Mouse (Mus musculus) kidney, postnatal 4 days (tissue): ENCODE data around the gene Atp6v0a1.

Experiments used
- DNase-seq, 2 experiments: peaks; one replicate each; pipeline ENCODE4 v3.0.0; 2021; ENCODE audit warnings: mixed read lengths in 2 of 2

Gene Atp6v0a1

DNA sequence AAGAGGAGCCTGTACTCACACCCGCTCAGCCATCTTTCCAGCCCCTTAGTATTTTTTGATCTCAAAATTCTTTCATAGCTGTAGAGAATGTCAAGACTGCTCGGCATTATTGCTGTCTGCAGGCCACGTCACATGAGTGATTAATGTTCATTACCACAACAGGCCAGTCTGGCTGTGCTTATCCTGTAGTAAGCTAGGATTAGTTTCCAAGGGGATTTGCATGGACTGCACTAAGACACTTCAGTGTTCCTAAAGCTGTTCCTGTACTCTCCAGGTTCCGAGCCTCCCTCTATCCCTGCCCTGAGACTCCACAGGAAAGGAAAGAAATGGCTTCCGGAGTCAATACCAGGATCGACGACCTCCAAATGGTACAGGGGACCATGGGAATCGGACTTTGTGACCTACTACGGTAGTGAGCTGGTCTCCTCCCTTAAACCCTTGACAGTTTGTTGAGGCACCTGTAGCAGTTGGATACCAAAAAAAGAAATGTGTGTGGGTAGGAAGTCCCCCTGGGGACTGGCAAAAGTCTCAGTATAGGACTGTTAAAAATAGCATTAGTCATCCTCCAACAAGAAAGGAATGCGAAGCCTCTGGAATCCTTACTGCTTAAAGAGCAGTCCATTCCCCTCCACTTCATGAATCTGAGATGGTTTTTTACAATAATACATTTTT lies 21.0 kb downstream of the Atp6v0a1 start:
- no peak for DNase-seq

DNA sequence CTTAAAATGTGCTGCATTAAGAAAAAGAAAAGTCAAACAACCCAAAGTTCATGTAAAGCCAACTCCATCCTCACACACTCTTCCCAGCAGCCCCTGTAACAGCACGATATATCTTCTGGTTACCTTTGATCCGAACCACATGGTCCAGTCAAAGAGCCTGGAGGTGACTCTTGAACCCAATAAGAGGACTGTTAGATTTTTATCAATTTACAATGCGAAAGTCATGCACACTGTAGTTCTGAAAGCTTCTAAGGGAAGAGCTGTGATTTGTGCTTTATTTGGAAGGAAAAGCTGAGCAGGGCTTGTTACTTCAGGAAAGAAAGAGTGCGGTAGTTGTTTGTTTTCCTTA lies 21.5 kb downstream of the Atp6v0a1 start:
- no peak for DNase-seq

DNA sequence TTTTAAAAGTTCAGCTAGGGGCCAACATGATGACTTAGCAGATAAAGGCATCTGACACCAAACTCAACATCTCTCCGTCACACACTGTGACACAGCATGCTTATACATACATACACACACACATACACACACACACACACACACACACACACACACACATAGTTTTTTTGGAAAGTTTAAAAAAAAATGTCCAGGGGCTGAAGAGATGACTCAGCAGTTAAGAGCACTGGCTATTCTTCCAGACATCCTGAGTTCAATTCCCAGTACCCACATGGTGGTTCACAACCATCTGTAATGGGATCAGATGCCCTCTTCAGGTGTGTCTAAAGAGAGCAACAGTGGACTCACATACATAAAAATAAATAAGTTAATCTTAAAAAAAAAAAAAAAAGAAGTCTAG lies 22.2 kb downstream of the Atp6v0a1 start:
- DNase-seq, result no peak

DNA sequence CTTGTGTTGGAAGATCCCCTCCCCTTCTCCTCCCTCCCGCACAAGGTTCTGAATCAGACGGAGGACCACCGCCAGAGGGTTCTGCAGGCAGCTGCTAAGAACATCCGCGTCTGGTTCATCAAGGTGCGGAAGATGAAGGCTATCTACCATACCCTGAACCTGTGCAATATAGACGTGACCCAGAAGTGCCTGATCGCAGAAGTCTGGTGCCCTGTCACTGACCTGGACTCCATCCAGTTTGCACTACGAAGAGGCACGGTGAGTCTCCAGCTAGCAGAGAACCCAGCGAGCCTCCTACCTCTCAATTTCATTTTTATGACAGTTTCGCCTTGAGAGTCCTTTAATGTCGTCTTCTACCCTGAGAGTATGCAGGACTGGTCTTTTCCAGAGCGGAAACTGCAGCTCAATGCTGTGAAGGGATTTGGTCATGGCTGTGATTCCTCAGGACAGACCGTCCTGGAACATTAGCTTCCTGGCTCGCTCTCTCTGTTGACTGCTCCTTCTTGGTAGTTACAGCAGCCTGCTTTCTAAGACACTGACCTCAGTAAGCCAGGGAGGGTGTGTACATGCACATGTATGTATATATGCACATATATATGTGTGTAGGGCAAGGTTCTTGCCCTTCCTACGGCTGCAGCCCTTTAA lies 24.7 kb downstream of the Atp6v0a1 start:
- DNase-seq, result no peak

DNA sequence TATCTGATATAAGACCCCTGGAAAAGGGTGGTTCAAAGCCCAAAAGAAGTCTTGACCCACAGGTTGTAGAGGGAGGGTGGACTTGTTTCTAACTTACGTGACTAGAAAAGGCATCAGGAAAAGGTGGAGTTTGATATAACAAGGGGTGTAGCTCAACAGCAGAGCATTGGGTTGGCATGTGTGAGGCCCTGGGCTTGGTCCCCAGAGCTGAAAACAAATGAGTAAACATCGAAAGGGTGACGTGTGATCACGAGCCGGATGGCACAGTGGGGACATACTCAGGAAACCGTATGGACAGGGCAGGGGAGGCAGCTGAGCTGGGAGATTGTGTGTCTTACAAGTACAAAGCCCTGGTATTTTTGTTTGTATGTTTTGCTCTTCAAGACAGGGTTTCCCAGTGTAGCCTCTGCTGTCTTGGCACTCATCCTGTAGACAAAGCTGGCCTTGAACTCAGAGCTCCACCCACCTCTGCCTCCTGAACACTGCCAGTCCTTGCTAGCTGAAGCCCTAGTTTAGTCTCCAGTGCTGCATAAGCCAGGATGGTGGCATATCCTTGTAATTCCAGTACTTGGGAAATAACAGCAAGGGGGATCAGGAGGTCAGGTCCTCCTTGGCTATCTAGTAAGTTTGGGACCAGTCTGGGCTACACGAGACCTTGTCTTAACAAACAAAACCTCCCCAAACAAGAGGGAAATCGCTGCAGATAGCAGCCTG lies 25.5 kb downstream of the Atp6v0a1 start:
- no peak for DNase-seq

DNA sequence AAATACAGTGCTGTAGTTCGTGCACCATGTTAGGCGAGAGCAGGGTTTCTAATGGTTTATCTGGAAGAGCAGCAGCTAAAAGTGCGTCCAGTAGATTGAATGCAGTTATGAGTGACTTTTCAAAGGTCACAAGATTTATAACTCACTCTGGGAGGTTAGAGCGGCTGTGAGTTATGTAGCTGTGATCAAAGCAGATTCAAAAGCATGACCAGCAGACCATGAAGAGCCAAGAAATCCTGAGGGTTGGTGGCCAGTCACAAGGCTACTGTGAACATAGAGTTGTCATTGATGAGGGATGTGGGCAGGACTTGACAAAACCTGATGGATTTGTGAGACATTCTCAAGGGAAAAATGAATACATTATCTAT lies 26.1 kb downstream of the Atp6v0a1 start:
- DNase-seq, result no peak

DNA sequence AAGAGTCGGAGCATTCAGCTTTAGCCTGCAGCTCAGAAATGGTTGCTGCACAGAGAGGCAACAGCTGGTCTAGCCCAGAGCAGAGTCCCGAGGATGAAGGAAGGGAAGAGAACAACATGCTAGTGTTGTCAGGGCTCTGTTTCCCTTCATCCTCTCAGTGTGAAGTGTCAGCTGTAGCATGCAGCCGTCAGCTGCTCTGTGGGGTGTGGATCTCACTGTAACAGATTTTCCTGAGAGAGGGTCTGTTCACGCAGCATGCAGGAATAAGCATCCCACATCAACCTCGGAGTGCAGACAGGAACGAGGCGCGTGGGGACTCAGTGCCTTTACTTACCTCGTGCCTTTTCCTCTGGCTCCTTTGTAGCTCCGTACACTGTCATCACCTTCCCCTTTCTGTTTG lies 28.5 kb downstream of the Atp6v0a1 start:
- DNase-seq, result no peak

DNA sequence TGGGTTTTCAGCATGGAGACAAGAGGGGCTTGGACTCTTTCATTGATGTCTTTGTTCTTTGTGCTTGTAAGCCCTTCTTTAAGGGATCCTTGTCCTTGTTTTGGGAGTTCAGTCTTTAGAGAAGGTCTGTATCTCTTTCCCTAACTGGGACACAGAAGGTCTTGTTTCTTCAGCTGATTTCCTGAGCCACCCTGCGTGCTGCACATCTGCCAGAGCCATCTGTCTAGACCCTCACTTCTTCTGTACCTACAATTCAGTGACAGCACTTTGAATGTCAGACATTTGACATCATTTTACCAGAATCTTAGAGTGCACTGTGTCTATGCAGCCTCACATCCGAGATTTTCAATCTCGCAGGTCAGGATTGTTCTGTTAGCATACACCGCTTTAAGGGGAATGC lies 36.6 kb downstream of the Atp6v0a1 start:
- no peak for DNase-seq

DNA sequence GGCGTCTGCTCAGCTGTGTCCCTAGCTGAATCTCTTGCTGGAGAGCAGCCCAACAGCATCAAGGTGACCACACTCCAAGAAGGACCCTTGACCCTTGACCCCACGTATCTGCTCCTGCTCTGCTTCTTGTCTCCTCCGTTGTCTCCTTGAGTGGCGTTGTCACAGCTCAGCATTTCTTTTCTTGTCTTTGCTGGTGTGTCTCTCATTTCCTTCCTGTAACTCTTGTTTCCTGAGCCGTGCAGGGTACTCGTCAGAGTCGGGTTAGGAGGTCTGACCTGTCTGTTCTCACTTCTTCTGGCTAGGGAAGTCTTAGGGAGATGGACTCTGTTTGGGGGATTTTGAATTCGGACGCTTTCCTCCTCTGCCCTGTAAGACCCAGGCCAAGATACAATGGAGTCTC lies 37.2 kb downstream of the Atp6v0a1 start:
- no peak for DNase-seq

DNA sequence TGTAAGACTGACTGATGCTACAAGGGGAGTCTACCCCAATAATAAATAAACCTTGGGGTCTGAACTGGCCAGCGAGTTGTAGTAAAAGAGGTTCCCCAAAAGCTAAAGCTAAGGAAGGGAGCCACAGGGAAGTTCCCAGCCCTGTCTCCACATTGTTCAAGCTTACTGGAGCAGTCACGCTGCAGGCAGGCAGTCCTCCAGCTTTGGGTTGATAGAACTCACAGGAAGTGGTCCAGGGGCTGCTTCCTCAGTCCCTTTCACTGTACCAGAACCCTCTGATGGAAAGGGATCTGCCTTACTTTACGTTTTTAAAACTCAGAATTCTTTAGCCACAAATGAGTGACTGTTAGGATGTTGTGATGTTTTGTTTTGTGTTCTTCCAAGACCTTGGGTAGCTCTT lies 38.2 kb downstream of the Atp6v0a1 start:
- DNase-seq, result no peak

DNA sequence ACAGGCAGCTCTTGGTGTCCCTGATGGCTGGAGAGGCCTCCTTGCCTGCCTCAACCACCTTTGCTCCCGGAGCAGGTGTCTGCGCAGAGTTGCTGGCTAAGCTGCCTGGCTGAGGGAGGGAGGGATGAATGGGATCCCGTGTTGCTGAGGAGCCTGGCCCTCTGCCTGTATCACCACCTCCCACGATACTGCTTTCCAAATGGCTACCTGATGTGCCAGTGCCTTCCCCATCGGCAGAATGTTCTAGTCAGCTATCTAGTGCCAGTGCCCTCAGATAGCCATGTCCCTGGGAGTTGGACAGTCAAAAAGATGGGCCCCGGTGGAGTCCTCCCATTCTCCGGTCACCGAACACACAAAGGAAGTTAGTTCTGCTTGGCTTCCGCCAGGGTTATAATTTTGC lies 41.1 kb downstream of the Atp6v0a1 start:
- no peak for DNase-seq

DNA sequence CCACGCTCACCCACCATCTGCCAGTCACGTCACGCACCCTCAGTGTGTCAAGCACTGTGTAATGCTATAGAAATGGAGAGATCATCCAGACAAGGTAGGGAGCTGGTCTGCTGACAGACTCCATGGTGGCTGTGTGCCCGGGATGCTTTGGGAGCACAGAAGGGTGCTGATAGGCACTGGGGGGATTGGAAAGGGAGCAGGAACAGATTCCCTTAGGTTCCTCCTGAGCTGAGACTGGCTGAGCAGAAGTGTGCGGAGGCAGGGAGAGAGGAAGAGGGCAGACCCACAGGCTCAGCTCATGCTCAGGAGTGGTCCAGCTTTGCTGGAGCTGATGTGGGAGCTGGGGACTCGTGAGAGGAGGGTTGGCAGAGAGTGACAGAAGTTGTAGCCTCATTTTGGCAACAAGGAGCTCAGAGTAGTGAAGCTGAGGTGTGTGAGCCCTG lies 41.8 kb downstream of the Atp6v0a1 start:
- DNase-seq, result no peak

DNA sequence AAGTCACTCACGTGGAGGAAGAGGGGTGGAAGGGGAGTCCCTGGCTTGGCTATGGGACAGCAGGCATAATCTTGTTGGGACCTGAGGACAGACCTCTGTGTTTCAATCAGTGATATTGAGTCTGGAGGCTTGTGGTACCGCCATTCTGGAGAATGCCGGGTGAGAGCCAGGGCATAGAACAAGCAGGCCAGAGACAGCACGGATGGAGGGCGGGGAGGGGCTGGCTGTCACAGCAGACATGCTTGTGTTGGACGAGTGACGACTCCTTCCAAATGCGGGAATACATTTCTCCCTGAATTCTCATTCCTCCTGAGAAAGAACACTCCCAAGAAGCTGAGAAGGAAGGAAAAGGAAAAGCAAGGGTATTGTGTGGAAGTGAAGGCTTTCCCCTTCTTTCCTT lies 42.4 kb downstream of the Atp6v0a1 start:
- DNase-seq, result no peak

DNA sequence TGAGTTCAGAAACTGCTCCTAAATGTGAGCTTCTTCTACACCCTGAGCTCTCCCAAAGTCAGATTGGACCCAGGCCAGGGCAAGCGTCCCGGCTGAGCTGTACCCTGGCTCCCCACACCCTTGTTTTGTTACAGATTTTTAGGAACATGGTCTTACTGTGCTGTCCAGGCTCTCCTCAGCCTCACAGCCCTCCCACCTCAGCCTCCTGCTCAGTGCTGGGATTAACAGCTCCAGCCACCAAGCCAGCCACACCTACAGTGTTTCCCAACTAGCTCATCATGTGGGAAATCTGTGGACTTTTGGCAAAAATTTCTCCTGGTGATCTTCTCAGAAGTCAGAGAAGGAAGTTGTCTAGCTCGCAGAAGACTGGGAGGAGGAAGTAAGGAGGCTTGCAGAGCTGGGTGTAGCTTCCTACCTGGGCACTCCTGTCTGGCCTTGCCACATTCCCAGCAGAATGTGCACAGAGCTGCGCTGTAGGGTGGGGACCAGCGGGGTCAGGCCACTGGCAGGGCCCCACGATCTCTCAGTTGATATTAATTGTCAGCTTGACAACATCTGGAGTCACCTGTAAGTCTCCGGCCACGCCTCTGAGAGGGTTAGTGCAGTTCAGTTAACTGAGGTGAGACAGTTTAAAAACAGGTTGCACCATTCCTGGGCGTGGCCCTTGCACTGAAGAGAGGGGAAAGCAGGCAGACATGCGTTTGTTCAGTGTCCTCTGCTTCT lies 43.7 kb downstream of the Atp6v0a1 start:
- DNase-seq, result no peak

DNA sequence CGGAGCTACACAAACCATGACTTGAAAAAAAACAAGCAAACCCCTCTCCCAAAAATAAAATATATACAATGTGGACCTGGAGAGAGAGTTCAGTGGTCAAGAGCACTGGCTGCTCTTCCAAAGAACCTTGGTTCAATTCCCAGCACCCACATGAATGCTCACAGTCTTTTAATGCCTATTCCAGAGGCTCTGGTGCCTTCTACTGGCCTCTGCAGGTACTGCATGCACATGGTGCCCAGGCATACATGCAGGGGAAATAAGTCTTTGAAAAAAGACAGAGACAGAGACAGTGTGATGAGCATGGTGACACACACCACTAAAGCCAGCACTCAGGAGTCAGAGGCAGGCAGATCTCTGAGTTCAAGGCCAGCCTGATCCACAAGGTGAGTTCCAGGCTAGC lies 44.7 kb downstream of the Atp6v0a1 start:
- no peak for DNase-seq

DNA sequence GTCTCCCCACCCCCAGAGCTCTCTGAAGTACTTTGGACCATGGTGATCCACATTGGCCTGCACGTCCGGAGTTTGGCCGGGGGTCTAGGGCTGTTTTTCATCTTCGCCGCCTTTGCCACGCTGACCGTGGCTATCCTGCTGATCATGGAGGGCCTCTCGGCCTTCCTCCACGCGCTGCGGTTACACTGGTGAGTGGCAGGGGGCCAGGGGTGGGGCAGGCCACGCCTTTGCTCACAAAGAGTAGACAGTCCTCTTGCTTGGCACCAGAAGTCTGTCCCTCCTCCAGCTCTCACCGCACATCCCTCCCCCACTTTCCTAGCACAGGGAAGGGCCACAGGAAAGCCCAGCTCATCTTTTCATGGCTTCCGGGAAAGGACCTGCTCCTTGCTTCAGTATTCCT lies 46.2 kb downstream of the Atp6v0a1 start:
- DNase-seq, result no peak

DNA sequence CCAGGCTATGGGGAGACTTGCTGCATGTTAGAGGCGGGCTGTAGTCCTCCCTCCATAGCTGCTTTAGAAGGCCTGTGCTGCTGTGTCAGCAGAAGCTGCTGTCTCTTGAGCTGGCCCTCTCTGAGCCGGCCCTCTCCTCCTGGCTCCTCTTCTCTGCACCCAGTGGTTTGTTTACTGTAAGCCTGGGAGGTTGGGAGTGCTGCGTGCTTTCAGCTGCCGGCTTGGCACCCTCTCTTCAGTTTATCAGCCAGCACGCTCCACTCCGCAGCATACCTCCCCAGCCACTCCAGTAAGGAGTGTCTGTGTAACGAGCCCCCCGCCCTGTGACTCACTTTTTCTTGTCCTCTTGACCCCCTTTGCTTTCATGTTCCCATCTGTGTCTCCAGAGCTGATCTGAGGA lies 47.6 kb downstream of the Atp6v0a1 start:
- DNase-seq, result peak; percentile 34 to 55

DNA sequence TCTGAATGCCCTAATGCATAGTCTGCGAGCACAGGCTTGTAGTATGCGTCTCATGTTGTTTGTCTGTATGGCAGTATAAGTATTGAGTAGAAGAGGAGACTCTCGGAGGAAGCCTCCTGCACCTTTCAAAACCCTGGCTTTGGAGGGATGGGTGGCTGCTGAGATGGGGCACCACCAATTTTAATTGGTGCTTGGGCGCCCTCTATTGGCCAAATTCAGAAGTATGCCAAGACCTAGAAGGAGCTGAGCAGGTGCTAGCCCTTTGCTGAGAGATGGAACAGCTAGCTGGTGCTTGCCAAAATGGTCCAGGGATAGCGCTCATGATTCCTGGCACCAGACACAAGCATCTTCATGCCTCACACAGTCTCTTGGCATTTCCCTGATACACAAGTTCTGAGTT lies 48.6 kb downstream of the Atp6v0a1 start:
- peak; percentile 91 to 92 for DNase-seq

DNA sequence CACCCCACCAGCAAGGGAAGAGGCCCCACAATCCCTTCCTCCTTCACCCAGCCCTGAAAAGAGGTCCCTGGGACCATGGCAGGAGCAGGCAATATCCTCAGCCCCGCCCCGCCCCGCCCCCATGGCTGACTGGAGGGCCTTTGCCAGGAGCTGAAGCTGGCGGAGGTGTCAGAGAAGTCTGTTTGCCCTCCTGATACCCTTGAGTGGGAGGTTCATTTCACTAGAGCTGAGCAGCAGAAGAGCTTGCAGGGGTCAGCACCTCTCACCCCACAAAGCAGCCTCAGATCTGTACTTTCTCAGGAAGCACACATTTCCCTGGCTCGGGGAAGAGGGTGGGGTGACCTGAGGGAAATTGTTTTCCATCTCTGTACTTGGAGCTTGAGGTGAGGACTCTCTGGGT lies 49.5 kb downstream of the Atp6v0a1 start:
- peak in 1 of 2 experiments; percentile 21 for DNase-seq

DNA sequence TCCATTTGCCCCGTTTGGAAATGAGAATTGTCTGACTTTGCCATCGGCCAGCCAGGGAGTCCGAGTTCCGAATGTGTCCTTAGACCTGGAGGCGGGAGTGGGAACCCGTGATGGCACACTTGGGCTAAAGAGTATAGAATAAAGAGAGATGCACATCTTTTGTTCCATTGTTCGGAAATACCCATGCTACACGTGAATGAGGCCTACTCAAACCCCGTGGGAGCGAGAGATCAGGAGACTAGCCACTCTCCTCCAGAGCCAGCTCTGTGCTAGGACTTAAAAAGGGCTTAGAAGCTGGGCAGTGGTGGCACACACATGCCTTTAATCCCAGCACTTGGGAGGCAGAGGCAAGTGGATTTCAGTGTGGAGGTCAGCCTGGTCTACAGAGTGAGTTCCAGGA lies 50.2 kb downstream of the Atp6v0a1 start:
- DNase-seq, result no peak

DNA sequence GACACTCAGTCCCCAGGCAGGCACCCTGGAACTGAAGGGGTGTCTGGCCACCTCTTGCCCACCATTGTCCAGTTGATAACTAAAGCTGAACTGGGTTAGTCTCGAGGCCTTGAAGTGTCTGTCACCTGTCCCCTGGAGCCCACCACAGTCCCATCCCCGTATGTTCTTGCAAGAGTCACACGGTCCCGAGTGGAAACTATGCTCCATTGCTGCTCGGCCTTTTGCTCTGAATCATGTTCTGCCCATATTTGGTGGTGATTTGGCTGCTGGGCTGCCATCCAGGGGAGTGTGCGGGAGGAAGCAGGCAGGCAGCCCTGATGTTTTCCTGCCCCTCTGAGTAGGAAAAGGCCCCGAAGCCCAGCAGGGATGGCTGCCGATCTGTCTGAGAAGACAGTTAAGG lies 50.9 kb downstream of the Atp6v0a1 start:
- peak; percentile 76 to 85 for DNase-seq

DNA sequence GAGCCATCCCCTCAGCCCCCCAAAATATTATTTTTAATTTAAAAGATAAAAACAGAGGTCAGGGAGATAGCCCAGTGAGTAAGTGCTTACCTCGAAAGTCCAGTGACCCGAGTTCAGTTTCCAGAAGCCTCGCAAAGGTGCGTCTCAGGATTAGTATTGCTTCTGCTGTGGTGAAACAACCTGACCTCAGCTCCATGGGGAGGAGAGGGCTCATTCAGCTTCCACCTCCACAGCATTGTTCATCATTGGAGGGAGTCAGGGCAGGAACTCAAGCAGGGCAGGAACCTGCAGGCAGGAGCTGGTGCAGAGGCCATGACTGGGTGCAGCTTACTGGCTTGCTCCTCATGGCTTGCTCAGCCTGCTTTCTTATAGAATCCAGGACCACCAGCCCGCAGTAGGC lies 51.8 kb downstream of the Atp6v0a1 start:
- no peak for DNase-seq

DNA sequence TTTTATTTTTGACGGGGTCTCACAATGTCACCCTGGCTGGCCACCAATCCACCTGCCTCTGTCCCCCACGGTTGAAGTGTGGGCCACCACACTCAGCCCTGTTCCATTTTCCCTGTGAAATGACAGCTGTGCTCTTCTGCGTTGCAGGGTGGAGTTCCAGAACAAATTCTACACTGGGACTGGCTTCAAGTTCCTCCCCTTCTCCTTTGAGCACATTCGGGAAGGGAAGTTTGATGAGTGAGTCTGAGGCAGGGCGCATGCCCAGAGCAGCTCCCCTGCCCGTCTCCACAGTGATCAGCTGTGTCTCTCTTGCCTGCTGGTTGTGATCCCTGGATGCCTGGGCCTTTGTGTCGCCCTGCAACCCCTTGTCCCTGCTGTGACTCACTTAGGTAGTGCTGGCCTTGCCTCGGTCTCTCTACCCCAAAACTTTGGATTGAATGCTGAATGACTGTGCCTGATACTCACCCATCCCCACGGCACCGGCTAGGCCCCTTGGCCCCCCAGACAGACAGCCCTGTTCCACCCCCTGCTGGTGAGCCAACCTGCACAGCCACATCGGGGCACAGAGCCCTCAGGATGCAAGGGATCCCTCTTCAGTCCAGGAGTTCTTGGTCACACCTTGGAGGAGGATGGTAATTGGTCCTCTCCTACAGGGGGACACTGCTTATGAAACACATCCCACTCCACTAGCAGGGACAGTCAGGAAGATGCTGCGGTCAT lies 53.1 kb downstream of the Atp6v0a1 start:
- DNase-seq, result peak in 1 of 2 experiments; percentile 27
